Mouse (Mus musculus): ENCODE data around the gene Irx5. TPM values are rescaled to one million over a fixed set of nuclear protein-coding genes. Genes with fewer than 3 reads are reported as not detected.

Gene Irx5
- polyA plus RNA-seq (2012; rRNA removed), result 0.10 TPM in 1 of 2 replicates, not detected in the other

GRCm38 (mm10) chr8:92357398-92357981 lies at the start of gene Irx5:
Gene Irx5, plus strand, starts transcription at chr8:92357625.
- TF ChIP-seq POLR2A (IDR thresholded peaks at IDR 0.05; ENCODE audit: extremely low read depth, insufficient read depth, low read length) (no peak), CTCF (IDR thresholded peaks at IDR 0.05; ENCODE audit: extremely low read depth, insufficient read depth, low read length) (no peak)
- Histone ChIP-seq H3K4me1 (ENCODE audit: control insufficient read depth, insufficient read depth, low read length) (no peaks in the 10 kb centered on the region), H3K27ac (ENCODE audit: insufficient read depth, low read length) (no peak within 1 kb of the TSS), H3K4me3 (ENCODE audit: insufficient read depth, low read length) (peak within 1 kb of the TSS; percentile 41; the same call in 1 of the 2 replicates)

GRCm38 (mm10) chr8:92312178-92312577 lies 45.2 kb upstream of the Irx5 start:
- Histone ChIP-seq H3K4me1 (ENCODE audit: control insufficient read depth, insufficient read depth, low read length) (no peaks in the 10 kb centered on the region), H3K27ac (ENCODE audit: insufficient read depth, low read length) (no peak overlapping the region), H3K4me3 (ENCODE audit: insufficient read depth, low read length) (no peak overlapping the region)
- TF ChIP-seq CTCF (IDR thresholded peaks at IDR 0.05; ENCODE audit: extremely low read depth, insufficient read depth, low read length), result no peak
- TF ChIP-seq POLR2A (IDR thresholded peaks at IDR 0.05; ENCODE audit: extremely low read depth, insufficient read depth, low read length), result no peak

DNA sequence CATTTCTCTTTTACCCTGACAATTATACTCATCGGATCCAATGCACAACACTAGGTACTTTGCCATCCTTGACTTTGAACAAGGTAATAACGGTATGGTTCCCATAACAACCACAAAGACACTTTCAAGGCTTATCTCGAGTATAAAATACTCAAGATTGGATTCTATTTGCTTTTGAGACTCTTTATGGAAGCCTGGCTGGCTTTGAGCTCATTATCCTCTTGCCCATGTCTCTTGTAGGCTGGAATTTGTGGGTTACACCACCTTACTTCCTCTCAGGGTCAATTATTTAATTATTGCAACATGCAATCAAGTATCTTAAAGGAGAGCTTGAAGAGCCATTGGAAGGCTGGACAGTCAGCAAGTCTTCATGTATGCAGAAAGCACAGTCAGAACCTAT lies 43.7 kb upstream of the Irx5 start:
- no peaks in the 10 kb centered on the region for H3K4me1 ChIP-seq (ENCODE audit: control insufficient read depth, insufficient read depth, low read length)
- no peak overlapping the region for H3K4me3 ChIP-seq (ENCODE audit: insufficient read depth, low read length)
- H3K27ac ChIP-seq (ENCODE audit: insufficient read depth, low read length), result no peak overlapping the region
- TF ChIP-seq CTCF (IDR thresholded peaks at IDR 0.05; ENCODE audit: extremely low read depth, insufficient read depth, low read length), result no peak
- TF ChIP-seq POLR2A (IDR thresholded peaks at IDR 0.05; ENCODE audit: extremely low read depth, insufficient read depth, low read length), result no peak

DNA sequence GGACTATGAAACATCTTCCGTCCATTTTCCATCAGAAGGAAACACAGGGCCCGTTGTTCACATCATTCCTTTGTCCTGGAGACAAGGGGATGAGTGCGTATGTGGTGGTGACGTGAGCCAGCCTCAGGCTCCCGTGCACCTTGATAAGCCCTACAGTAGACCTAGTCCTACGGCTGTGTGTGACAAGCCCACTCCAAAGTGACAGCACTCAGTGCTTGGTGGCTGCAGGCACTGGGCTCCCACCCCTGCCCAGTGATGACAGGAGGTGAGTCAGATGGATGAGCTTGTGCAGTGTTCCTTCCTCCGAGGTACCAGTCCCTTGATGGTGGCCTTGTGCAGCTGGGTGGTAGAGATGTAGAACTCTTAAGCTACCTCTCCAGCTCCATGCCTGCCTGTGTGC lies 33.7 kb upstream of the Irx5 start:
- no peaks in the 10 kb centered on the region for H3K4me1 ChIP-seq (ENCODE audit: control insufficient read depth, insufficient read depth, low read length)
- TF ChIP-seq POLR2A (IDR thresholded peaks at IDR 0.05; ENCODE audit: extremely low read depth, insufficient read depth, low read length) (no peak), CTCF (IDR thresholded peaks at IDR 0.05; ENCODE audit: extremely low read depth, insufficient read depth, low read length) (no peak)
- H3K4me3 ChIP-seq (ENCODE audit: insufficient read depth, low read length), result no peak overlapping the region
- no peak overlapping the region for H3K27ac ChIP-seq (ENCODE audit: insufficient read depth, low read length)

DNA sequence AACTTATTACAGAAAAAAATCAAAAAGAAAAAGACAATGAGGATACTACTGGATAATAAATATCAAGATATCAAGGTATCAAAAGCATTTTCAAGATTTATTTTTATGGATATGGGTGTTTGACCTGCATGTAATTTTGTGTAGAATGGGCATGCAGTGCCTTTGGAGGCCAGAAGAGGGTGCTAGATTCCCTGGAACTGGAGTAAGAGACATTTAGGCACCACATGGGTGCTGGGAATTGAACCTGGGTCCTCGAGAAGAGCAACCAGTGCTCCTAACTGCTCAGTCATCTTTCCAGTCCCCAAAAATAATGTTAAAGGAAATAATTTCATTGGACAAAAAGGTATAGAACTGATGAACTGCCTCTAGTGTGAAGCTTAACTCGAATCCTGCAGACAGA lies 30.2 kb upstream of the Irx5 start:
- TF ChIP-seq POLR2A (IDR thresholded peaks at IDR 0.05; ENCODE audit: extremely low read depth, insufficient read depth, low read length) (no peak), CTCF (IDR thresholded peaks at IDR 0.05; ENCODE audit: extremely low read depth, insufficient read depth, low read length) (no peak)
- Histone ChIP-seq H3K27ac (ENCODE audit: insufficient read depth, low read length) (no peak overlapping the region), H3K4me1 (ENCODE audit: control insufficient read depth, insufficient read depth, low read length) (no peaks in the 10 kb centered on the region), H3K4me3 (ENCODE audit: insufficient read depth, low read length) (no peak overlapping the region)

DNA sequence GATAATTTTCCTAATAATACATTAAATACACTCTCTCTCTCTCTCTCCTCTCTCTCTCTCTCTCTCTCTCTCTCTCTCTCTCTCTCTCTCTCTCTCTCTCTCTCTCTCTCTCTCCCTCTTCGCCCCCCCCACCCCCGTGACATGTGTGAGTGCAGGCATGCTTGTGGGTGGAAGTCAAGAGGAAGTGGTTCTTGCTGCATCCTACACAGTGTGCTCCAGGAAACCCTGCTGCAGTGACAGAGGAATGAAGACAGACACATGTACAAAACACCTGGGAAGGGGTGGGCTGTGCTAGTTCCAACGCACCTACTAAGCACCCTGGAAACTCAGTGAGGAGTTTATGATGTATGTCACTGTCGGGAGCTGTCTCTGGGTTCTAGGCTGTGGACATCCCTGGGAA lies 28.2 kb upstream of the Irx5 start:
- H3K4me3 ChIP-seq (ENCODE audit: insufficient read depth, low read length), result no peak overlapping the region
- H3K4me1 ChIP-seq (ENCODE audit: control insufficient read depth, insufficient read depth, low read length), result no peaks in the 10 kb centered on the region
- TF ChIP-seq POLR2A (IDR thresholded peaks at IDR 0.05; ENCODE audit: extremely low read depth, insufficient read depth, low read length) (no peak), CTCF (IDR thresholded peaks at IDR 0.05; ENCODE audit: extremely low read depth, insufficient read depth, low read length) (no peak)
- no peak overlapping the region for H3K27ac ChIP-seq (ENCODE audit: insufficient read depth, low read length)

DNA sequence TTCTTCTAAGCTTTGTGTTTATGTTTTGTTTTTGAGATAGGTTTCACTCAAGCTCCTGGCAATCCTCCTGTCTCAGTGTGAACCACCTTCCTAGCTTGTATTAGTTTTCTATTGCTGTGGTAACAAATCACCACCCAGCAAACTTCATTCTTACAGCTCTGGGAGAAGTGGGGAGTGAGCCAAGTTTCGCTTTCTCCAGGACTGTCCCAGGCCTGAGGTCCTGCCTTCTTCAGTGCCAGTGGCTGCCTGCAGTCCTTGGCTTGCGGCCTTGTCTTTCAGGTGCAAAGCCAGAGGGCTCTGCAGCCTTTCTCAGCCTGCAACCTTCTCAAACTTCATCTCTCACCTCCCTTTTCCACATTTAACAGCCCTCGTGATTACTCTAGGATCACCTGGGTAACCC lies 25.6 kb upstream of the Irx5 start:
- TF ChIP-seq POLR2A (IDR thresholded peaks at IDR 0.05; ENCODE audit: extremely low read depth, insufficient read depth, low read length) (no peak), CTCF (IDR thresholded peaks at IDR 0.05; ENCODE audit: extremely low read depth, insufficient read depth, low read length) (no peak)
- Histone ChIP-seq H3K27ac (ENCODE audit: insufficient read depth, low read length) (no peak overlapping the region), H3K4me1 (ENCODE audit: control insufficient read depth, insufficient read depth, low read length) (no peaks in the 10 kb centered on the region), H3K4me3 (ENCODE audit: insufficient read depth, low read length) (no peak overlapping the region)

GRCm38 (mm10) chr8:92333406-92333805 lies 24.0 kb upstream of the Irx5 start:
- Histone ChIP-seq H3K4me1 (ENCODE audit: control insufficient read depth, insufficient read depth, low read length) (no peaks in the 10 kb centered on the region), H3K4me3 (ENCODE audit: insufficient read depth, low read length) (no peak overlapping the region), H3K27ac (ENCODE audit: insufficient read depth, low read length) (no peak overlapping the region)
- no peak for TF ChIP-seq CTCF (IDR thresholded peaks at IDR 0.05; ENCODE audit: extremely low read depth, insufficient read depth, low read length)
- TF ChIP-seq POLR2A (IDR thresholded peaks at IDR 0.05; ENCODE audit: extremely low read depth, insufficient read depth, low read length), result no peak

DNA sequence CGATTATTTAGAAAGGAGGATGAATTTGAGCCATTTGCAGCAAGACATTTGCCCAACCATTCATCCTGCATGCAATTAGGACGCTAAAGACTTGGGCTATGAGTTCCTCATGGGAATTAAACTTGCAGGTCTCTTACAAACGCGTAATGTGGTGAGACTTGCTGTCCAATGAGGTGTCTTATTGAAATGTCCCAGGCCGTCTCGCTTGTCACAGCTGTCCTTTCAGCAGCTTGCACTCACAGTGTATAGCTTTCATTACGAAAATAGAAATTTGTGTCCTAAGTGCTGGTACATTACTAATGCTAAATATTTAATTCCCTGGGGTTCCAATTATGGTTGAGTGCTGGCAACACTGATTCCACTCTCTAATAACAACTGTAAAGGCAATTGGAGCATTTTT lies 22.3 kb upstream of the Irx5 start:
- no peak overlapping the region for H3K4me3 ChIP-seq (ENCODE audit: insufficient read depth, low read length)
- no peak overlapping the region for H3K27ac ChIP-seq (ENCODE audit: insufficient read depth, low read length)
- H3K4me1 ChIP-seq (ENCODE audit: control insufficient read depth, insufficient read depth, low read length), result no peaks in the 10 kb centered on the region
- TF ChIP-seq POLR2A (IDR thresholded peaks at IDR 0.05; ENCODE audit: extremely low read depth, insufficient read depth, low read length) (no peak), CTCF (IDR thresholded peaks at IDR 0.05; ENCODE audit: extremely low read depth, insufficient read depth, low read length) (no peak)

DNA sequence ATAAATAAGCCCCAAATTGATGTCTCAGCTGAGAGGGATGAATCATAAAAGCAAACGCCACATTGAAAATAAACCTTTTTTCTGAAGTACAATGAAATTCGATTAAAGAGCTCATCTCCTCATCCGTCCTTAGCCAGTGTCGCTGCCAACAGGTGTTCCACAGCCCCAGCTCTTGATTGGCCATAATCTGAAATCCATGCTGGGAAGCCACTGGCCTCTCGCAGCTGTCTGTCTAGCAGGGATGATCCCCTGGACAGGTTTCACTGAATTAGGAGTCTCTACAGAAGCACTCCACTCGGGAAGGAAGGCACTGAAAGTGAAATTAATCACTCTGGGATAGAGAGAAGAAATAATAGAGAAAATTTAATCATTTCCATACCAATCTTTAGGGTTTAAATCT lies 21.4 kb upstream of the Irx5 start:
- no peak for TF ChIP-seq POLR2A (IDR thresholded peaks at IDR 0.05; ENCODE audit: extremely low read depth, insufficient read depth, low read length)
- TF ChIP-seq CTCF (IDR thresholded peaks at IDR 0.05; ENCODE audit: extremely low read depth, insufficient read depth, low read length), result no peak
- H3K4me1 ChIP-seq (ENCODE audit: control insufficient read depth, insufficient read depth, low read length), result no peaks in the 10 kb centered on the region
- no peak overlapping the region for H3K4me3 ChIP-seq (ENCODE audit: insufficient read depth, low read length)
- no peak overlapping the region for H3K27ac ChIP-seq (ENCODE audit: insufficient read depth, low read length)

All from cortical plate, adult 2 months (tissue).